Mouse (Mus musculus) gastrocnemius, adult 18-20 months (tissue): Measurements from ENCODE around the gene Stfa2. TPM values are rescaled to one million over a fixed set of nuclear protein-coding genes. Genes with fewer than 3 reads are reported as not detected.
"Not testable (repeated sequence)": the region's sequence is repeated elsewhere in the genome, so short reads cannot be mapped to it uniquely, and the experiment has no call there.

Source experiments
- DNase-seq: peaks from one replicate; pipeline ENCODE4 v3.0.0; 2021; ENCODE audit warnings: low spot score
- long read RNA-seq, 2 experiments: library from polyadenylated mRNA; stranded (forward); transcript quantifications; one replicate each; pipeline ENCODE4 v2.0.0; 2021
- total RNA-seq, 2 experiments: library from RNA; stranded (reverse); gene quantifications; 2 replicates each; pipeline ENCODE4 v1.2.3; 2021

Stfa2 gene
- total RNA-seq, result not detected
- long read RNA-seq, experiment 1, result 0 reads
- long read RNA-seq, experiment 2, result 0 reads

- DNase-seq, result no peak
Observed at GRCm38 (mm10) chr16:36408357-36408756, at the start of gene Stfa2. Gene Stfa2 (minus strand): TSS chr16:36408457.

DNA sequence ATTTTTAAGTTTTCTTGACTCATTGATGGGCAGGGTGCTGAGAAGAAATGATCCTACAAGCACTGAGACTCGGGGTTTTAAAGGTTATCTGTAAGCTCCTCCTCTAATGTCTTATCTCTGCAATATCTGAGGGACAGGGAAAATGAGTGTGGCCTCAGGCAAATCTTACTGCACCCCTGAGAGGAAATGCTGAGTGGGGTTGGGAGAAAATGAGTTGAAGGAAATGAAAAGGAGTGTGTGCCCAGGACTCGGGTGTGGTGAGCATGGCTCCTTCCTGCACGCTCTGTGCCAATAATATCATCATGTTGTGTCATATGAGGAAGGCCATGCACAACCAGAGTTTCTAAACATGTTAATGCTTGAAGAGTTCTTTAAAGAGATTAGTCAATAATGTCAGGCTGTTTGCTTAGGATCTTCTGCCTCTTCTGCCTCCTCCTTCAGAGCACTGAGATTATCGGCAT is 47.1 kb upstream of the Stfa2 start, which contains the start of gene Stfa3:
Gene Stfa3, minus strand, starts transcription at position 51 of the 461 bp plus-strand sequence.
- DNase-seq, result no peak

DNA sequence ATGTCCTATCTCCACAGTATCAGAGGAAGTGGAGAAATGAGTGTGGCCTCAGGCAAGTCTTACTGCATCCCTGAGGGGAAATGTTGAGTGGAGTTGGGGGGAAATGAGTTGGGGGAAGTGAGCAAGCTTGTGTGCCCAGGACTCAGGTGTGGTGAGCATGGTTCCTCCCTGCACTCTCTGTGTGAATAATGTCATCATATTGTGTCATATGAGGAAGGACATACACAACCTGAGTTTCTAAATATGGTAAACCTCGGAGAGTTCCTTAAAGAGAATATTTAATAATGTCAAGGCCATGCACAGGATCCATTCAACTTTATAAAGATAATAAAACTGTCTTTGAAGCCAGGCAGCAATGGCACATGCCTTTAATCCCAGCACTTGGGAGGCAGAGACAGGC is 12.7 kb upstream of the Stfa2 start:
- not testable (repeated sequence) for DNase-seq

- no peak for DNase-seq
Observed at GRCm38 (mm10) chr16:36389060-36389459, 19.2 kb downstream of the Stfa2 start.

- DNase-seq, result not testable (repeated sequence)
Observed at GRCm38 (mm10) chr16:36367648-36368047, 40.6 kb downstream of the Stfa2 start, which contains the start of gene BC100530. Gene BC100530 (minus strand): TSS chr16:36367748.

Other genes with a start within 250 kb of the Stfa2 start
- gene Gm5483, start 224.2 kb downstream of the Stfa2 start, total RNA-seq, result not detected
- gene Gm5416, start 198.1 kb downstream of the Stfa2 start, total RNA-seq, result not detected
- not detected for gene 2010005H15Rik, start 187.0 kb downstream of the Stfa2 start, total RNA-seq
- not detected for gene Stfa1, start 131.5 kb downstream of the Stfa2 start, total RNA-seq
- gene BC117090, start 74.1 kb downstream of the Stfa2 start, total RNA-seq, result not detected
- not detected for gene BC100530, start 40.7 kb downstream of the Stfa2 start, total RNA-seq
- not detected for gene Stfa3, start 46.9 kb upstream of the Stfa2 start, total RNA-seq
- 1 to 10 TPM; 5.4 to 9.7 TPM for gene Casr, start 153.7 kb upstream of the Stfa2 start, total RNA-seq